Mouse (Mus musculus): ENCODE measurements at regions not wholly inside any gene's neighbourhood (a gene's known extent, or its start where the extent isn't known, plus 50 kb on each side); places are given as distances from the start of the nearest gene placed in this dataset.

DNA sequence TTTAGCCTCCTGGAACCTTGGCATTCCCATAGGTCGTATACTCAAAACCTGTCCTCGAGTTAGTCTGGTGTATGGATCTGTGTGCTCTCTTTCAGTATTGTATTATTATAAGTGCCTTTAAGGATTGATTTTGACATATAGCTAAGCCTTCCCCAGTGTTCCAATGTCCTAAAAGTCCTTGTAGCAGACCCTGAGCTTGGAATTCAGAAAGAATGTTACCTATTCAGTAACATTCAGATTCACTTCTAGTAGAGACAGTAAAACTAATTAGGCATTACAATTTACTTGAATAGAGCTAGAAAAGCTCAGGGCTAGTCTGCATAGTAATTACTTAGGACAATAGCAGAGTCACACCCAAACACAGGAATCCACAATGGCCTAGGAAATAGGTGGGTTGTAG, 219.8 kb downstream of the 5530400C23Rik start:
- DNase-seq (ENCODE audit: low read depth, low spot score) = peak; percentile 53

DNA sequence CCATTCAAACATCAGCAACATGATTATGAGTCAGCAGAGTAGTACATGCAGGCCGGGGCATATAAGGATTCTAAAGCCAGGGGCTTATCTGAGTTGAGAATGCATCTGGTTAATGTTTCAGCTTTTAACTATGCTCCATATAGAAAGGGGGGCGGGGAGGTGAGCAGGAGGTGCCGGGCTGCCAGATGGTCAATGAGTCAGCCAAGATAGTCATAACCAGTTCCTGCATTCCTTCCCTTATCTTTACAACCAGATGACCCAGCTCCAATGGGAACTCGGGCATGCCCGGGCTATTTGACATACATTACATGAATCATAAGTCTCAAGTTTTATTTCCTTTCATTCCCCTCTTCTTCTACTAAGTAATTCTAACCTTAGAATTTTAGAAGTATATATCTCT, 261.5 kb downstream of the 5530400C23Rik start:
- no peak for DNase-seq (ENCODE audit: low read depth, low spot score)

DNA sequence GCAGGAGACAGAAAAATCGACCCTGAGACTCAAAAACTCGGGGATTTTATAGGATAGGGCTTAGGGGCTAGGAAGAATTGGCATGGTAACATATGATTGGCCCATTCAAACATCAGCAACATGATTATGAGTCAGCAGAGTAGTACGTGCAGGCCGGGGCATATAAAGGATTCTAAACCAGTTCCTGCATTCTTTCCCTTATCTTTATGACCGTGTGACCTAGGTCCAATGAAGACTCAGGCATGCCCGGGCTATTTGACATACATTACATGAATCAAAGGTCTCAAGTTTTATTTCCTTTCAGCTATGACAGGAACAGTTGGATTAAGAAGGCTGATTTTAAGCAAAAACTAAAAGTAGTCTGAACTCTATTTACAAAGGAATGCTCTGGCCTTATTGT, 262.2 kb downstream of the 5530400C23Rik start:
- no peak for DNase-seq (ENCODE audit: low read depth, low spot score)

Data from ZHBTc4 (cell line).